Mouse (Mus musculus) cerebellum, adult 9-10 months (tissue): Measurements from ENCODE around the gene Scoc.
"Not testable (repeated sequence)": the region's sequence is repeated elsewhere in the genome, so short reads cannot be mapped to it uniquely, and the experiment has no call there.

Source experiments
- DNase-seq: peaks from one replicate; pipeline ENCODE4 v3.0.0; 2022

The Scoc gene

DNA sequence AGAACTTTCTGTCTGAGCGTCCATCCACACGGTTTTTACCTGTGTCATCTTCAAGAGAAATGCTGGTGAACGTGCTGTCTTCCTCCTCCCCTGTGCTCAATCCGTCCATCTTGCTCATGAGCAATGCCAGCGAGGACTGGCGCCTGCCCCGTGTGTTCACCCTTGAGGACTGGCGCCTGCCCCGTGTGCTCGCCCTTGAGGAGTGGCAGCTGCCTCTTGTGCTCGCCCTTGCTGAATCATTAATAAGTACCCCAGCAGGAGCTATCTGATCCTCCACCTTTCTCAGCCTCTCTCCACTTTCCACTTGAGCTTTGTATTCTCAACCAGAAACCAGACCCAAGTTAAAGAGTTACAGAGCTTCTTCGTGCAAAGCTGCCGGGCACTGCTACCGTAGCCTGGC lies at the start of gene Scoc:
TSS of gene Scoc (minus strand) at position 170 of the 400 bp plus-strand sequence.
- no peak for DNase-seq

DNA sequence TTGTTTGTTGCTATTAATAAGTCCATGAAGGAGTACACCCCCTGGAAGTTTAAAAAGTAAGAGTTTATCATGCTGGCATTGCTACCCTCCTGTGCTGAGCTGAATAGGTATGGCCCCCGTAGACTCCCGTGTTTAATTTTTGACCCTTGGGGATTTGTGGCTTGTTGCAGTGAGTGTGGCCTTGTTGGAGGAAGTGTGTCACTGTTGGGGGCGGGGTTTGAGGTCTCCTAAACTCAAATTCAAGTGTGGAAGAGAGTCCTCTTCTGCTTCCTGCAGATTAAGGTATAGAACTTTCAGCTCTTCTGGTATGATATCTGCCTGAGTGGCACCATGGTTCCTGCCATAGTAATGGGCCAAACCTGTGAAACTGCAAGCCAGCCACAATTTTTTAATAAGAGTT lies 1.4 kb upstream of the Scoc start:
- DNase-seq: no peak

DNA sequence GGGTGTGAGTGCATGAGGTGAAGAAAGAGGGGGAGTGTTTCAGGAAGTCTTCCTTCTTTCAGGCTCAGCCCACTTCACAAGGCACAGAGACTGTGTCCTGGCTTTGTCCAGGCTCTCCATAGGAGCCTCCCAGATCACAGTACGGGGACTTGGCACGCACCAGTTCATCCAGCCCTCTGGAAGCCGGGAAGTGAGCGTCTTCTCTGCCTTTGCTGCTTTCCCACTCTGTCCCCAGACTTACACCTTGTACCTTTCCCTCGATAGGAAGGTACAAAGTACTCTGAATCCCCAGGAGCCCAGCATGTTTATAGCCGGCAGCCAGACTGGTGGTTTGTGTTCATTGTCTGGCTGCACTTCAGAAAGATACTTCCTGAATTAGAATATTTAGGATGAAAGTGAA lies 1.1 kb downstream of the Scoc start:
- DNase-seq: no peak

DNA sequence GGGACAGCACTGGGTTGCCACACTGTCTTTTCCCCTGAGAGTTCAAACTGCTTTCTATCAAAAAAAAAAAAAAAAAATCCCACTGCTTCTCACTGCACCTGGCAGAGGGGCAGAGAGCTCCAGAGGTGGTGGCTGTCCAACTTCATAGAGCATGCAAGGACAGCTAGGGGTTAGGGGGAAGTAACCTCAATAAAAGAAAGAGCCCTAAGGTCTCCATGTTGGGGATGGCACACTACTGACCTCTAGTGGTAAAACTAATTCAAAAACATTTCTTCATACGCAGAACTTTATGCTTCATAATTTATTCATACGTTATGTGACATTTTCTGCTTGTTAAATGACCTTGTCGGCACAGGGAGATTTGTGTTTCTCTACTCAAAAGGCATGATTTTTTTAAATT lies 7.1 kb downstream of the Scoc start:
- peak; percentile 51 for DNase-seq

DNA sequence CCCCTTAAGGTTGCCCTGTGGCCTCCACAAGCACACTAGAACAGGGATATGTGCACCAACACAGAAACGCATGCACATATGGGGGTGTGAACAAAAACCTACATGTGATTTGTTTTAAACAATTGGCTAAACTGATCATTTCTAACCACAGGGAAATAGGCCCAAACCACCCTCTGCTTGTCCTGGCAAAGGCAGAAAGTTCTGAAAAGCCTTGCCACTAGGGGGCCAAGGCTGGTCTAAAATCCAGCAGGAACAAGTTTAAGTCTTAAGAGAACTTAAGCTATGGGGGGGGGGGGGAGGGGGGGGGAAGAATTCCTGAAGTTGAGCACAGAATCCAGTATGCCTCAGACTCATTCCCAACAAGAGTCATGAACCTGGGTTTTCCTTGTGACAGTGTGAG lies 8.2 kb downstream of the Scoc start:
- no peak for DNase-seq

DNA sequence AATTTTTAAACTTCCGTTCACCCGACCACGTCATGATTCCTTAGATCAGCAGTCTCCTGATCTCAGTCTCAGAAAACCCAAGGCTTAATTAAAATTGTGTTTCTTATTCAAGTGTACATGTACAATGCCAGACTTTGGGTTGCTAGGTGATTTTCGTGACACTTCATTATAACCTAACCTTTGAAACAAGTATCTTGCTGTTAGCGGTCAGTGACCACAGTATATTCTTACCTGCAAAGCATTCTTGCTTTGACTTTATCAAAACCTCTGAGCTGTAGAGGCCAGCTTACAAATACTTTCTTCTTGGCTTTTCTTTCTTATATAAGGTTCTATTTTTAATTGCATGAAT lies 15.2 kb downstream of the Scoc start:
- DNase-seq: no peak

DNA sequence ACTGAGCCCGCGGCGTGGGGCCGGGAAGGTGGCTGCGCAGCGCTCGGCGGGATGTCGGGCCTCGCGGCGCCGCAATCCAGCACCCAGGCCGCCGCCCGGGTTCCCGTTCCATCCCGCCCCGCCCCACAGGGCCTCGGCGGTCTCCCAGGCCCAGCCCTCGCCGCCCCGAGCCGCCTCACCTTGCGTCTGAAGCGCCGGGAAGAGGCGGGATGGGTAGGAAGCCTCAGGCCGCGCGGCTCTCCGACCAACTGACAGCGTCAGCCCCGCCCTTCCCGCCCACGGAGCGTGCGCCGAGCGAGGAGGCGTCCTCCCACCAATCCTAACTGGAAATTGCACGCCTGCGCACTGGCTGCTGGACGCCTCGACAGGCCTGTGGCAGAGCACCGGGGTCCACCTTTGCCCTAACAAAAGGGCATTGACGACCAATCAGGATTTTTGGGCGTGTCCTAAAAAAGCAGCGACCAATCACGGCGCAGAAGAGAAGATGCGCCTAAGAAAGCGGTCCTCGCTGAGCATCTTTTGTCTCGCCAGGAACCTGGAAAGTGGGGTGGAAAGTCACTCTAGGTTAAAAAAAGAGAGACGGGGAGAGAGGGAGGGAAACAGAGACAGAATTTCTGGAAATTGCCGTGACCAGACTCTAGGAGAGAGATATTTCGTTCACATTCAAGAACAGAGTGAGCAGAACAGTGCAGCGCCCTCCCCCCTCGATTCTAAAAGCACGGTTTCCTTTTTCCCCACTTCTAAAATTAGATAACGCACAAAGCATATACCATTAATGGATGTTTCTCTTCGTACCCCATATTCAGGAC lies 15.7 kb downstream of the Scoc start:
- peak; percentile 98 for DNase-seq

DNA sequence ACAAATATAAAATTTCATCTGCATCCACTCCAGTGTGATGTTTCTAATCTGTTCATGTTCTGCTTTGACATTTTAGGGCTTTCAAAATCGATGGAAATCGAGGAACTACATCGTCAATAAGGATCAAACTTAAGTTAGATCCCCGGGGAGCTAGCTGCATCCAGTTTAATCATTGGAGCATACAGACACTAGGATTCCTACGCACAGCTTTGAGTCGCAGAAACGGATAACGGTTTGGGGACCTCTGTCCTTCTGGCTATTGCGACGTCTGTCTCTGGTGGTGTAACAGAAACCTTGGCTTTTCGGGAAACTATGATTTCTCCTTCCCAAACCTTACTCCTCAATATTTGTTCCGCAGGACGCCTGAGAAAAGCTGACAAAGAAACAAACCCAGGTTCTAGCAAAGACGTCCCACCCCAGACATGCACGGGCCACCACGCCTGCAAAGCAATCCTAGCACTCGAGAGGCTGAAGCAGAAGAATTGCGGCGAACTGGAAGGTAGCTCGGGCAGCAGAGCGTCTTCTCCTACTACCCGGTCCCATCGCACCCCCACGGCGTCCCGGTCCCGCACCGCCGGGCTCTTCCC lies 16.4 kb downstream of the Scoc start:
- no peak for DNase-seq

DNA sequence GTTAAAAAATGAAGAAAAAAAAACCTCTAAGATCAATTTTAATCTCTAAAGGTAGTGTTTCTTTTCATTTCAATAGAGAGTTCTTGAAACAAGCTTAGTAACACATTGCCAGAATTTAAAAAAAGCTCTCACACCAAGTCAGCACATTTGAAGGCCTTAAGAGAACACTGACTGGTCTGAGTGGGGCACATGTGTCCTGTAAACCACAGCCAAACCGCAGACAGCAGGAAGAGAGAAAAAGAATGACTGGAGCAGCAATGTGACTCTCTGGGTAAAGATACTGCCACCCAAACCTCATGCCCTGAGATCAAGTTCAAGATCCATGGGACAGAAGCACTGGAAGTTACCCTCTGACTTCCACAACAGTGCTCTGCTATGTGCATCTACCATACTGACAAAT lies 21.1 kb downstream of the Scoc start:
- no peak for DNase-seq

DNA sequence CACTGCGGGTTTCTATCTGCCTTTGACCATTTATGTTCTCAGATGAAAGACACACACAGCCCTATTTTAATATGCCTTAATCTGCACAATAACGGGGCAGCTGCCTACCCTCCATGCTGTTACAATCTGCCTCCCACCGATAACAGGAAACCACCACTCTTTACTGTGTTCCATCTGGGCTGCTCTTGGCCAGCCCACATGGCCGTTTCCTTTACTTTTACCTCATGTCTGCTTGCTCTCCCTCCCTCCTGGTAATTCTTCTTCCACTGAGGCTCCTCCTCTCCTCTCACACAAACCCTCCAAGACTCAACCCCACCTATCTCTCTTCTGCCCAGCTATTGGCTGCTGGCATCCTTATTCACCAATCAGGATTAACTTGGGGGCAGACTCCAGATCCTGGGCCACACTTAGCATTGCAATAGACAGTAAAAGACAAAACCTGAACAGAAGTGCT lies 29.1 kb downstream of the Scoc start:
- no peak for DNase-seq

DNA sequence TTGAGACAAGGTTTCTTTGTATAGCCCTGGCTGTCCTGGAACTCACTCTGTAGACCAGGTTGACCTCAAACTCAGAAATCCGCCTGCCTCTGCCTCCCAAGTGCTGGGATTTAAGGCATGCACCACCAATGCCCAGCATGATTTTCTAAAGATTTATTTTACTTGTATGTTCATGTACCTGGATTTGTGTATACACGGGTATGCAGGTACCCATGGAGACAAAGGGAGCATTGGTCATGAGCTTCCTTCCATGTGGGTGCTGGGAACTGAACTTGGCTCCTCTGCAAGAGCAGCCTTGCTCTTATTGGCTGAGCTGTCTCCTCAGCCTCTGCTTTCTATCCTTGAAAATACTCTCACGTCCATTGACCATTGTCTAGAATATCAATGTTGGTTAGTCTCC lies 29.6 kb downstream of the Scoc start:
- not testable (repeated sequence) for DNase-seq

DNA sequence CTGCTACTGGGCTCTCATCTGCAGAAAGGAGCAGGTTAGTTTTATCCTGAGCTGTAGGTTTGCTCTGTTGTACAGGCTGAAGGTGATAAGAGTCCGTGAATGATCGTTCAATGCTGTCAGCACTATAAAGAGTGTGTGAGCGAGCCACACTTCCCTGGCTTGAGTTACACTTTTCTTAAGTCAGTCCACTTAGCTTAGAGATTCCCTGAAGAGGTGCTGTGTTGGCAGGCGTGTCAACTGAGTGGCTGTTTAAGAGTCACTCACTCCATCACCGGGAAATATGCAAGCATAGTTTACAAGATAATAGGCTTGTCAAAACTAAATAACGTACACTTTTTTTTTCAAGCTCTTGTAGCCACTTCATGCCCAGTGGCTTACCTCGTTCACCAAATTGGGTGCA lies 31.2 kb downstream of the Scoc start:
- no peak for DNase-seq

DNA sequence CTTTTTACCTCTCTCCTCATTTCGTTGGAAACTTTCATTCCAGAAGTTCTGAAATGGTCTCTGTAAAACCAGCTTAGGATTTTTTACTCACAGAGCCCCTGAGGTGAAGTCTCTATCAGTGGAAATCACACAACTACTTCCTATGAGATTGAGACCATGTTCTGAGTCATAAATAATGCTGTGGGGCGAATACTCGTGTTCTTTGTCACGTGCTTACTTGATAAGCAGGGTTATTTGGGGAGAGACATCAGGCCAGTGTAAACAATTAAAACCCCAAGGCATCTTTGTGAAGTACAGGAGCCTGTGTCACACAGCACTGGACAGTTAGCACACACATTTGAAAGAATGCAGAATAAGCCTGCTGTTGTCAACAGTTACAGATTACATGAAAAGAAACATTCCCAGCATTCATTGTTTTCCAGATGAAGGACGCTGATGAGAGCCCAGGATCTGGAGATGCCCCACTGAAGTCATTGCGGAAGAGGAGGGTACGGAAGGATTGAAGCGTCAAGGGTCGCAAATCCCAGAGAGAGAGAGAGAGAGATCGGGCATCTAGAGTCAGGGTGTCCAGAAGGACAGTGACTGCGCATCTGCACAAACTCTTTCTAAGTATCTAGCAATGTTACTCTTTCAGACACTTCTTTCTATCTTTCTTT lies 32.0 kb downstream of the Scoc start:
- DNase-seq: no peak

DNA sequence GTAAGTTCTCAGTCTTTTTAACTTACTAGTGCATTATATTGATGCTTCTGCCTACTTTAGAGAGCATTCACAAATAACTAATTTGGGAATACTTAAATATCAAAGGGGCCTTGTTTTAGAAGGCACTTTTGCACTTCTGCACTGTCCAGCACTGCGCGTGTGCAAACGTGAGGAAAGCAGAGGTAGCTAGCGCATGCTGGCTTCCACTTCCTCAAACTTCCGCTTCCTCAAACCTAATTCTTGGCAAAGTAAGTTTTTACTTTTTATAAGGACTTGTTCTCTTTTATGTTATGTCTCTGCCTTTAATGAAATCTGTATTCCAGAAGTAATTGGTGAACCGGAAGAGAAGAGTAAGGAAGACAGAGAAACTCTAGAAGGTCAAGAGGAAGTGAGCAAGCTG lies 33.0 kb downstream of the Scoc start:
- DNase-seq: no peak

DNA sequence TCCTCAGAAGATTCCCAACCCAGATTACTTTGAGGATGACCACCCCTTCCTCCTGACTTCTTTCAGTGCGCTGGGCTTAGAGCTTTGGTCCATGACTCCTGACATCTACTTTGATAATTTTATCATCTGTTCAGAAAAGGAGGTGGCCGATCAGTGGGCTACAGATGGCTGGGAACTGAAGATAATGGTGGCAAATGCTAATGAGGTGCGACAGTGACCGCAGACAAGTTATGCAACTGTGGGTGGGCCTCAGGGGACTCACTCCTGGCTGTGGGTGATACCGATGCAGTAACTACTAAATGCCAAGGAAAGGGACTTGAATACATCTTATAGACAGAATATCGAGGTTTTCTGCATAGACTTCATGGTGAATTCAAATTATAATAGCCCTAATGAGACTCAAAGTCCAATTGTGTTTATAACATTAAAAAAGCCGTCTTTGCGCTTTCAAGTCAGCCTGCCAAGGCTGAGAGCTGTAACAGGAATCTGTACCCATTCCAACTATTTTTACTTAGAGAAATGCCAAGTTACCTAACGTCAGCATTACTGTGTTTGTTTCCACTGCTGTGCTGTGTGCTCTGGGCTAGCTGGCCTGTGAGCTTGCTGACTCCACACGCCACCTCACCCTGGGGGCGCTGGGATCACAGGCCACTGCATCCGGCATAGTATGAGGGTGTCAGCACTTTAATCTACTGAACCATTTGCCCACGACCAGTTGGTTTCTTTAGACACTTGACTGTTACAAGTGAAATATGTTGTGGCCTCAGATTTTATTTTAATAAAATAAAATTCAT lies 35.0 kb downstream of the Scoc start:
- DNase-seq: no peak

DNA sequence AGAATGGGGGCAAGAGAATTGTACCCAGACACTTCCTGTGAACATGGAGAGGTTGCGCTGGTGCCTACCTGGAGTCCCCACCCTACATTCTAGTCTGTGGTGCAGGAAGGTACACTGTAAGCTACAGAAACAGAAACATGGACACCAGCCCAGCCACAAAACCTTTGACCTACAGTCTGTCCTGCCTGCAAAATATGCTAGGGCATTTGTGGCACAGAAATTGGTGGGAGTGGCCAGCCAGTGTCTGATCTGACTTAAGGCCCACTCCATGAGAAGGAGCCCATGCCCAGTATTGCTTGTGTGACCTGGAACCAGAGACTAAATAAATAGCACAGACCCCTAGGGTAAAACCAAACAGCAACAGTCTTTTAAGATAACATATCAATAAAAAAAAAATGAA lies 36.8 kb downstream of the Scoc start:
- DNase-seq: no peak

DNA sequence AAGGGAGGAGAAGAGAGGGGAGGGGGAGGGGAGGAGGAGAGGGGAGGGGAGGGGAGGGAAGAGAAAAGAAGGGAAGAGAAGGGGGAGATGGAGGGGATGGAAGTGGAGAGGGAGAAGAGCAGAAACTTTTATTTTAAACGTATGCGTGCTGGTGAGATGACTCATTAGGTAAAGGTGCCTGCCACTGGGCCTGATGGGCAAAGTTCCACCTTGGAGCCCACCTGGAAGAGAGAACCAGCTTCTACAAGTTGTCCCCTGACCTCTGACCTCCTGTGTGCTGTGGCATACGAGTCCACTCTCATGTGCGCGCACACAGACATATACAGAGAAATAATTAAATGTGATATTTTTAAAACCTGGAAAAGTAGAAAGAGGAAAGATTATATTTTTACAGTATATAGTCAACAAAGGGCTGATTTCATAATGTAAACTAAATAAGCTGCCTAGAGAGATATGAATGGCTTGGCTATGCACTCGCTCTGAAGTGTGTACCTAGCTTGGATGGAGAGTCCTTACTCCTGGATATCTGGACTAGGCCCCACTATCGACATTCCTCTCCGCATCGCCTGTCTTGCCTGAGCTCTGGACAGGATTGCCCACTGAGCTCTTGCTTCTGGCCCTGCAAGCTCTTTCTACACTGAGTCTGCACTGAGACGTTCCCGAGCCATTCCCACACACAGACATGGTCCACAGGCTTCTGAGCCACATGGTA lies 39.2 kb downstream of the Scoc start:
- DNase-seq: no peak

DNA sequence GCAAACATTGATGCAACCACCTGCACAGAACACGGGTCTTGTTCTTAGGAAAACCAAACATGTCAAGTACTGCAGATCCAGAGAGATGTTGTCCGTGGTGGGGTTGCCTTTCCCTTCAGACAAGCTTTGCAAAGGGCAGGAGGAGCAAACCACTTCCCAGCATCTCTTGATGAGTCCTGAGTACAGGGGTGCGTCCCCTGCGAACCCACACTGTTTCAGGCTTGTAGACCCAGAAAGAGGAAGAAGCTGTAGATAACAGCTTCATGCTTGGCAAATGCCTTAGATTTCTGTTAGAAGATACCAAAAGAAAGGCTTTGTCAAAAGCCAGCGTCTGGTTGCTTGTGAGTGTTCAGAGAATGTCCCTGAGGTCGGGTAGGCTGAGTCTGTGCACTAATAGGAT lies 40.2 kb downstream of the Scoc start:
- DNase-seq: no peak

DNA sequence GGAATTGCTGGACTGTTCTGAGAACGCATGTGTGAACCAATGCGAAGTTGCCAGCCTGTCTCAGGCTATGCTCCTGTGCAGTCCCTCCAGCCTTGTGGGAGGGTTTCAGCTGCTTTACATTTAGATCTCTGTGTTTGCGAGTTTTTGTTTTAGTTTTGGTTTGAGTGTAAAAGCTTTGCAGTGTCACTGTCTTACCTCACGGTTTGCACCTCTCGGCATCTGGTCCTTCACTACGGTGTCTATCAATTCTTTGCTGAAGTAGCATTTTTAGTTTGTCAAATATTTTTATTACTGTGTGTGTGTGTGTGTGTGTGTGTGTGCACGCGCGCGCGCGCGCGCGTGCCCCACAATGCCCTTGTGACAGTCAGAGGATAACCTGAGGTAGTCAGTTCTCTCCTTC lies 41.3 kb downstream of the Scoc start:
- DNase-seq: no peak

DNA sequence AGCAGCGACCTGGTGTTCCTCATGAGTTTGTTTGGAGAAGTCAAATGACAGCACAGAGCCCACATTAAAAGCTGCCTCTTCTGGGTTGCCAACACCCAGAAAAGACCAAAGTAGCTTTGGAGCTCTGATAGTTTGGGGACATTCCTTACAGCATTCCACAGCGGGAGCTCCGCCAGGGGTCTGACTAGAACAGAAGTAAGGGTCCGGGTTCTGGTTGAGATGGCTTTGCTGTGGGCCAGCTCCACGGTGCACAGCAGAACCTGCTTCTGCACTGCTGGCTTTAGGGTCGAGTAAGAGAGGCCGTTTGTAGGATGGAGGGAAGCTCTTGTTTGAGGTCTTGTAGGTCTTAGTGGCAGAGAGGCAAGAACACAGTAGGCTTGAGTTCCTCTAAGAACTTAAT lies 49.7 kb downstream of the Scoc start:
- no peak for DNase-seq

DNA sequence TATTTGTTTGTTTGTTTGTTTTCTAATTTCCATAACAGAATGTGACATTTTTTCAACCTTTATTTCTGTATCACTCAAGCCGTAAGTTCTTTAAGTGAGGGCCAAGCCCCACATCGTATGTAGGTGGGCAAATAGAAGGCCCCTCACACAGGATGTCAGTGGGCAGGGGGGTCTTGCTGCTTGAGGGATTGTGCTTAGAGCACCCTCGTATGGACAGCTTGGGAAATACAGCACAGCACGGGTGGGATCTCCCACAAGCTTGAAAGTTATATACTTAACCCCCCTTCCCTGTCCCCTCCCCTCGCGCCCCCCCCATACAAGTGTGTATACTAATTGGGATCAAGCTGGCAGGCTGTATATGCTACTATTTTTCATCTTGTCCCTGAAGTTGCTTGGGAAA lies 51.4 kb downstream of the Scoc start:
- DNase-seq: no peak

DNA sequence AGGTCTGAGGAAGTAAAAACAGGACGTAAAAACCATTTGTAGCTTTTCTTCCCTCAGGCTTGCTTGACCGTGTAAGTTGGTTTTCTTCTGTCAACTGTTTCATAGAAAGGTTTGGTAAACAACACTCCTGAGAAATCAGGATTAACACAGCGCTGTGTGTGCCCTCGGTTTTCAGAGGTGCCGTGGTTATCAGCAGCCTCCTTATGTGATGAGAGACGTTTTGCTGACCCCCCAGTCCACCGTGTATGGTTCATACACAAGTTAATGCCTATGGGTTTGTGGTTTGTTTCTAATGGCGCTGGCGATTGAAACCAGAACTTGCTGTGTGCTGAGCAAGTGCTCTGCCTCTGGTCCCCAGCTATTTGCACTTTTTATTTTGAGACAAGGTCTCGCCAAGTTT lies 52.6 kb downstream of the Scoc start:
- DNase-seq: no peak

DNA sequence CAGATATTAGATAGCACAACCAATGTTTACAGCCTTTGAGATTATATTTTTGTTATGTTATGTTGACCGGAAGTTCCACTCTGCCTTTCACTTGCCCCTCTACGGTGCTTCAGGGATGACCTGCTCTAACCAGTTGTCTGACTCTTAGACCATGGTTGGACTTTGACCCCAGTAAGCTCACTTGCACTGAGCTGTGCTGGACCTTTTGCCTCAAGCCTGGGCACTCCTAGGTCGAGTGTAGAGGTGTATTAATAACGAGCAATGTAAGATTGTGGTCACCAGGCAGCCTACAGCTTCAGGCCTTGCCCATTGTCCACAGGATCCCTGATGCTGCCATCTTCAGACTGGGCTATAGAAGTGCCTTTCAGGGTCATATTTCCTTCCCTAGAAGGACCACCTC lies 60.5 kb downstream of the Scoc start:
- no peak for DNase-seq
